In the genomic region with DNA sequence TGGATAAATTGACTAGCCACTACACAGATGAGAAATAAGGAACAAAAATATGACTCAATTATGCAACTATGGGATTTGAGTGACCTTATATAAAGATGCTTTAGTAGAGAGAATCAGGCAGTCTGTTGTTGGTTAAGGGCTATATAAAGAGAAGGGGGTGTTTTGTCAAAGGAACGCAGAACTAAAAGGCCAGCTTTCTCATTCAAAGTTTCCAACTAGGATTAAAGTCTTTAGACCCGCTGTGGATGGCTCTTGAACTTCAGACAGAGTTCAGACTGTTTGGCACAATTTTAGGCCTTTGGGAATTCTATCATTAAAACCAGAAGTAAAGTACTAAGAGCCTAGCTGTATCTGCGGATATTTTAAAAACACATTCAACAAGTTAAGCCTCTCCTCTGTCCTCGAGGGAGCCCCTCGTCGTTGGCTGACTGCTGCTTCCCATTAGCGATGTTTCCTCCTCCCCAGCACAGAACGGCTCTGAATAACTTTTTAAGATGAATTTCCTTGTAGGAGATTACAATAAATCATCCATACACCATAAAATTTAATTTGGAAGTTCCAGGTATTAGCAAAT, we compare ENCODE assay signal across 16 mouse cellular contexts.
DNase-seq lines count a peak whose midpoint lies in the region; ATAC-seq and TF ChIP-seq lines count a peak whose summit lies in the region.
"Had no signal": no experiment of that assay in that cellular context is flagged by ENCODE, and none has a peak within 500 bp of the region (broad histone marks: within the 10 kb centered on the region; RNA-seq: fewer than 3 reads in every experiment).

No protein-coding gene starts in this region.

- H3K9me3 ChIP-seq in embryonic facial prominence, embryonic 11.5 days (replicated peaks; ENCODE audit: control insufficient read depth, low read length), result no peaks in the 10 kb centered on the region
- no peaks in the 10 kb centered on the region for H3K9me3 ChIP-seq in limb, embryonic 15.5 days
- H3K9me3 ChIP-seq: stomach, embryonic 15.5 days had no signal

- H3K4me1 ChIP-seq in embryonic facial prominence, embryonic 11.5 days (ENCODE audit: control insufficient read depth, insufficient read depth, low read length), result no peaks in the 10 kb centered on the region
- H3K4me1 ChIP-seq in limb, embryonic 15.5 days, result no peaks in the 10 kb centered on the region
- H3K4me1 ChIP-seq: stomach, embryonic 15.5 days had no signal

- no peak overlapping the region for H3K27ac ChIP-seq in embryonic facial prominence, embryonic 11.5 days (replicated peaks; ENCODE audit: low read depth, low read length)
- H3K27ac ChIP-seq in limb, embryonic 15.5 days, result no peak overlapping the region
- H3K27ac ChIP-seq in layer of hippocampus, adult 2 months, result no peak overlapping the region
- H3K27ac ChIP-seq: macrophage; stomach, embryonic 15.5 days had no signal

- no peak overlapping the region for H3K4me3 ChIP-seq in embryonic facial prominence, embryonic 11.5 days (ENCODE audit: low read depth, low read length)
- no peak overlapping the region for H3K4me3 ChIP-seq in limb, embryonic 15.5 days
- no peak overlapping the region for H3K4me3 ChIP-seq in layer of hippocampus, adult 2 months
- H3K4me3 ChIP-seq: stomach, embryonic 15.5 days had no signal

- 25% methylated on average over 8 of the region's 8 CpGs for WGBS in embryonic facial prominence, embryonic 11.5 days
- 13% methylated on average over 8 of the region's 8 CpGs for WGBS in limb, embryonic 15.5 days

- no peak overlapping the region for H3K4me2 ChIP-seq in embryonic facial prominence, embryonic 11.5 days (ENCODE audit: low read depth, low read length)
- H3K4me2 ChIP-seq in limb, embryonic 15.5 days, result no peak overlapping the region
- H3K4me2 ChIP-seq: stomach, embryonic 15.5 days had no signal

- peak; percentile 12 to 13 for DNase-seq in heart, postnatal 10 days
- DNase-seq in heart, postnatal 36 days, result no peak
- DNase-seq in embryonic facial prominence, embryonic 11.5 days (ENCODE audit: low spot score), result peak; percentile 87
- peak; percentile 14 for DNase-seq in gastrocnemius, postnatal 10 days
- no peak for DNase-seq in kidney, postnatal 10 days
- no peak for DNase-seq in spleen, adult 18-20 months
- DNase-seq in layer of hippocampus, adult 2 months (ENCODE audit: low spot score in 2 of 2), result no peak
- DNase-seq: cerebellum, adult 9-10 months; kidney, adult 9 months; lung, adult 2 months; right cerebral cortex, postnatal 4 days had no signal

- H3K36me3 ChIP-seq in embryonic facial prominence, embryonic 11.5 days (replicated peaks; ENCODE audit: control insufficient read depth, insufficient read depth, low read depth, low read length), result no peaks in the 10 kb centered on the region
- no peaks in the 10 kb centered on the region for H3K36me3 ChIP-seq in limb, embryonic 15.5 days
- H3K36me3 ChIP-seq: stomach, embryonic 15.5 days had no signal

- no peaks in the 10 kb centered on the region for H3K27me3 ChIP-seq in embryonic facial prominence, embryonic 11.5 days (ENCODE audit: control insufficient read depth, insufficient read depth, low read length)
- H3K27me3 ChIP-seq in limb, embryonic 15.5 days, result no peaks in the 10 kb centered on the region
- H3K27me3 ChIP-seq: stomach, embryonic 15.5 days had no signal

- TF ChIP-seq CTCF in layer of hippocampus, adult 2 months (conservative IDR thresholded peaks at IDR 0.05), result no peak

- intact Hi-C loops in heart, postnatal 10 days (cut with DNase I), result no loop called here
- intact Hi-C loops in heart, postnatal 36 days (cut with DNase I), result no loop called here

- no peak overlapping the region for H3K9ac ChIP-seq in embryonic facial prominence, embryonic 11.5 days (replicated peaks; ENCODE audit: low read length)
- H3K9ac ChIP-seq in limb, embryonic 15.5 days, result no peak overlapping the region
- H3K9ac ChIP-seq: stomach, embryonic 15.5 days had no signal

- no peak; the same call in 1 of the 2 replicates for ATAC-seq in embryonic facial prominence, embryonic 11.5 days (replicated peaks; ENCODE audit: insufficient number of reproducible peaks, low FRiP score, low TSS enrichment, low read depth)
- 0 out of 2 replicates have a peak, but pooled peaks have one; percentile 44 for ATAC-seq in limb, embryonic 15.5 days (ENCODE audit: insufficient number of reproducible peaks, low FRiP score, low TSS enrichment, low read depth)
- ATAC-seq: forebrain, embryonic 14.5 days; inflammation-experienced regulatory T-cells, adult 6 months had no signal

Comparison
In these comparisons a context has a peak if more than half of its experiments do, and no peak if none do; other contexts are left out.
1. DNase-seq: peak in heart, postnatal 10 days (2 of 2), embryonic facial prominence, embryonic 11.5 days (single experiment) and gastrocnemius, postnatal 10 days (single experiment); none in heart, postnatal 36 days (0 of 2), kidney, postnatal 10 days (single experiment), spleen, adult 18-20 months (0 of 2) and layer of hippocampus, adult 2 months (0 of 2).